Mouse (Mus musculus) heart, embryonic 11.5 days (tissue): ENCODE measurements at regions not wholly inside any gene's neighbourhood (a gene's known extent, or its start where the extent isn't known, plus 50 kb on each side); places are given as distances from the start of the nearest gene placed in this dataset.

Experiments used
- ATAC-seq: fragments of 200-750 bp; cut with Nextera tagmentation; replicated peaks from 2 replicates; pipeline ENCODE4 v1.8.0; 2017; ENCODE audit warnings: moderate library complexity; ENCODE audit not compliant: insufficient number of reproducible peaks, low FRiP score, low TSS enrichment
- H3K27ac ChIP-seq: fragments of 300-500 bp; sonication (generic); 2 replicates; pipeline ENCODE4 v1.5.1; 2014; ENCODE audit warnings: mild to moderate bottlenecking, low read depth, low read length
- H3K27me3 ChIP-seq: fragments of 300-500 bp; sonication (generic); 2 replicates; pipeline ENCODE4 v1.6.1; 2014; ENCODE audit warnings: mild to moderate bottlenecking, low read length, mixed read lengths; ENCODE audit not compliant: control insufficient read depth, insufficient read depth
- H3K36me3 ChIP-seq: fragments of 300-500 bp; sonication (generic); 2 replicates; pipeline ENCODE4 v1.6.1; 2014; ENCODE audit warnings: mild to moderate bottlenecking, low read length, moderate library complexity, mixed read lengths; ENCODE audit not compliant: control insufficient read depth, insufficient read depth
- H3K4me1 ChIP-seq: fragments of 300-500 bp; sonication (generic); 2 replicates; pipeline ENCODE4 v1.6.1; 2014; ENCODE audit warnings: low read length; ENCODE audit not compliant: control insufficient read depth, insufficient read depth
- H3K4me2 ChIP-seq: fragments of 300-500 bp; sonication (generic); 2 replicates; pipeline ENCODE4 v1.6.1; 2014; ENCODE audit warnings: mild to moderate bottlenecking, moderate library complexity
- H3K4me3 ChIP-seq: fragments of 300-500 bp; sonication (generic); 2 replicates; pipeline ENCODE4 v1.5.1; 2014; ENCODE audit warnings: low read depth, low read length
- H3K9ac ChIP-seq: fragments of 300-500 bp; sonication (generic); 2 replicates; pipeline ENCODE4 v1.6.1; 2014; ENCODE audit warnings: mild to moderate bottlenecking, low read depth, low read length, moderate library complexity
- H3K9me3 ChIP-seq: fragments of 300-500 bp; sonication (generic); replicated peaks from 2 replicates; pipeline ENCODE4 v1.6.1; 2016; ENCODE audit warnings: low read length; ENCODE audit not compliant: control insufficient read depth
- WGBS: fragments of 180-500 bp; shearing (Covaris S2); extraction: QIAGEN DNeasy Blood & Tissue Kit; methylation state at CpG from one replicate; pipeline ENCODE4 v1.1.7; 2014; ENCODE audit not compliant: insufficient replicate concordance; 5-methylcytosine and 5-hydroxymethylcytosine counted together

DNA sequence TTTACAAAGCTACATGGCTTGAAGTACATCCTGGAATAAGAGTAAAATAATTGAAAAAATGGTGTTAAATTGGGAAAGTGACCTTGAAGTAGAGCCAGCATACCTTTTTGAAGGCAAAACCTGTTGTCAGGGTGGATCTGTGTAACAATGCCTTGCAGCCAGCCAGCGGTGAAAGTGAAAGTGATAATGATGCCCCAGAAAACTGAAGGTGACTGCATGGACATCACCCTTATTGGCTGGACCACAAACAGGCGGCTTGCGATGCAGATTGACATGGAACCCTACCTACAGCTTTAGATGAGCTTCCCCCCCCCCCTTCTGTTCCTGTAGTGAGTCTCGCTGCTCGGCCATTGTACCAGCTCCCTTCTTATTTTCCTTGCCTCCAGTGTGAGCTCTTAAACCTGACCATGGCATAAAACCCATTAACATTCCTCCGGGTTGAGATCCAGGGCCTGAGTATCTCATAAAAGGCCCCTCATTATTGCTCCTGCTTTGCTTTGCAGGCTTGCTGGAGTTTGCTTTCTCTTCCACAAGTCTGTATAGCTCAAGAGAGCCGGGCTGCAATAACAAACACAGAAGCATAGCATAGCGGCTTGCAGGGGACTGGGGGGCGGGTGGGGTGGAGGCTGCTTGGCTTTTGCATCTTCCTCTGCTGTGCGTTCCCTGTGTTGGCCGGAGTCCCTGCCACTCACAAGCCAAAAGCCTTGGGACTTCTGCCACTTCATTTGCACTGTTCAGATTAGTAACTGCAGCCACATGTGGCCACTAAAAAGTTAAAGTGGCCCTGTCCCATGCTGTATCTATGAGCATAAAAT, 292.1 kb downstream of the Plpp3 start:
- Histone ChIP-seq H3K4me3 (no peak overlapping the region), H3K4me2 (peak overlapping the region; percentile 8; the same call in 1 of the 2 replicates), H3K36me3 (no peaks in the 10 kb centered on the region), H3K27me3 (no peaks in the 10 kb centered on the region), H3K27ac (no peak overlapping the region), H3K9me3 (peaks cover 2% of the 10 kb centered on the region; the same call in 1 of the 2 replicates), H3K4me1 (no peaks in the 10 kb centered on the region; the same call in 1 of the 2 replicates), H3K9ac (no peak overlapping the region)
- WGBS, result 59% methylated on average over 11 of the region's 11 CpGs
- ATAC-seq, result no peak

DNA sequence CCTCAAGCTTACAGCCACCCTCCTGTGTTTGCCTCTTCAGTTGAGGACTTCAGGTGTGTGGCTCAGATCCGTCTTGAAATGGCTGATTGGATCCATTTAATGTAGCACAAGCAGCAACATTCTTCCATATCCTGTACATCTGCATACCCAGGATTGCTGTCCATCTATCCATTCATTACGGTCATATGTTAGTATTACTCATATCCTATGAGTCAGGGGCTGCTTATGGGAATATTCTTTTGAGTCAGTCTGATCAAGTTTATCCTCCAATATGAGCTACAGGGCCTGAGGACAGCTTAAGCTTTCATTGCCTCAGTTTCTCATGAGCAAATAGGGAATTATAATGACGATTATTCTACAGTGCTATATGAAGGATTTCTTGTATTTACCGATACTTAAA, 293.7 kb downstream of the Plpp3 start:
- ATAC-seq, result no peak
- no peak overlapping the region for H3K27ac ChIP-seq
- no peak overlapping the region for H3K4me2 ChIP-seq
- no peaks in the 10 kb centered on the region for H3K36me3 ChIP-seq
- H3K4me1 ChIP-seq, result no peaks in the 10 kb centered on the region; the same call in 1 of the 2 replicates
- WGBS, result 85% methylated on average over 4 of the region's 4 CpGs
- H3K27me3 ChIP-seq, result no peaks in the 10 kb centered on the region
- H3K9me3 ChIP-seq, result no peaks in the 10 kb centered on the region
- no peak overlapping the region for H3K4me3 ChIP-seq
- no peak overlapping the region for H3K9ac ChIP-seq

DNA sequence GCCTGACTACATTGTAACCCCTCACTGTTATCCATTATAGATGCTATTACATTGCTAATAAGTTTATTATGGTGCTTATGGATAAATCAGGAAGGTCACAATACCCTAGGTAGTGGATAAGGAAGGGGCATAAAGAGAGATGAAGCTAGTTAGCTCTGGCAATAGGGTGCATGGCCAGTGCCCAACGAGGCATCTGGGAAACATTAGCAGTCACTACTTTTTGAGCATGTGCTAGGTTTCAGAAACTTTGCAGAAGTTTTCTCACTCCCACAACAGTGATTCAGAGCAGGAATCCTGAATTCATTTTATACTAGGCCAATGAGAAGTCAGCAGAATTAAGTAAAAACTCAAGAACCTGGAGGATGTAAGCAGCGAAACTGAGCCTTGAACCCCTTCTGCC, 294.7 kb downstream of the Plpp3 start:
- H3K4me3 ChIP-seq, result no peak overlapping the region
- no peak overlapping the region for H3K27ac ChIP-seq
- WGBS, result 81% methylated on average over 2 of the region's 2 CpGs
- no peaks in the 10 kb centered on the region for H3K36me3 ChIP-seq
- no peak overlapping the region for H3K9ac ChIP-seq
- H3K4me2 ChIP-seq, result no peak overlapping the region
- H3K4me1 ChIP-seq, result no peaks in the 10 kb centered on the region; the same call in 1 of the 2 replicates
- H3K9me3 ChIP-seq, result no peaks in the 10 kb centered on the region
- no peak for ATAC-seq
- no peaks in the 10 kb centered on the region for H3K27me3 ChIP-seq

DNA sequence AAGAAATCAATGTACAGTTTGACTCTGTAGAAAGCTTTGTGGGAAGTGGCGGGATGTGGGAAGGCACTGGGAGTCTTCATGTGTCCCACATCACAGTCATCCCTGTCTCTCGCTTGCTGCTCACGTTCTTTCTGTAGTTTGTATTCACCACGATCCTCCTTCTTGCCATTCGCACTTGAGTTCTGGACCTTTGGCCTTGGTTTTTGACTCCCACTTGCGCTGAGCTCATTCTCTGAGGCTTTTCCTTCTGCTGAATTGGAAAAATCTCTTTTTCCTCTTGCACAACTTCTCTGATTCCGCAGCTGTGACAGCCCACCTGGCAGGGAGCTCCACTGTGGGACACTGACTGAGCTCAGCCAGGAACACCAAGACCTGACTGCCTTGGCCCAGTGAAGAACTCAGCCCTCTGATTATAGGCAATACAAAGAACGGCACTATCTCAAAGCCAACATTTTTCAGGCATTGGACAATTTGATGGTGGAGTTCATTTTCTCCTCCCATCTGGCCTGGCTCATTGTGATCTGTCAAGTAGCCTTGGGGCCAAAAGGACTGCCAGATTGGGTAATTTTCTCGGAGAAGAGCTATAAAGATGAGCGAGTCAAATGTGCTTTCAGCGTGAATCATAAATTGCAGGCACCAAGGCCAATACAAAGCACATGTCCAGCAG, 299.9 kb downstream of the Plpp3 start:
- no peak overlapping the region for H3K9ac ChIP-seq
- no peaks in the 10 kb centered on the region for H3K9me3 ChIP-seq
- H3K4me3 ChIP-seq, result no peak overlapping the region
- H3K4me2 ChIP-seq, result no peak overlapping the region
- WGBS, result 76% methylated on average over 11 of the region's 11 CpGs
- H3K27me3 ChIP-seq, result no peaks in the 10 kb centered on the region
- ATAC-seq, result no peak
- no peaks in the 10 kb centered on the region for H3K36me3 ChIP-seq
- H3K4me1 ChIP-seq, result no peaks in the 10 kb centered on the region
- H3K27ac ChIP-seq, result no peak overlapping the region

DNA sequence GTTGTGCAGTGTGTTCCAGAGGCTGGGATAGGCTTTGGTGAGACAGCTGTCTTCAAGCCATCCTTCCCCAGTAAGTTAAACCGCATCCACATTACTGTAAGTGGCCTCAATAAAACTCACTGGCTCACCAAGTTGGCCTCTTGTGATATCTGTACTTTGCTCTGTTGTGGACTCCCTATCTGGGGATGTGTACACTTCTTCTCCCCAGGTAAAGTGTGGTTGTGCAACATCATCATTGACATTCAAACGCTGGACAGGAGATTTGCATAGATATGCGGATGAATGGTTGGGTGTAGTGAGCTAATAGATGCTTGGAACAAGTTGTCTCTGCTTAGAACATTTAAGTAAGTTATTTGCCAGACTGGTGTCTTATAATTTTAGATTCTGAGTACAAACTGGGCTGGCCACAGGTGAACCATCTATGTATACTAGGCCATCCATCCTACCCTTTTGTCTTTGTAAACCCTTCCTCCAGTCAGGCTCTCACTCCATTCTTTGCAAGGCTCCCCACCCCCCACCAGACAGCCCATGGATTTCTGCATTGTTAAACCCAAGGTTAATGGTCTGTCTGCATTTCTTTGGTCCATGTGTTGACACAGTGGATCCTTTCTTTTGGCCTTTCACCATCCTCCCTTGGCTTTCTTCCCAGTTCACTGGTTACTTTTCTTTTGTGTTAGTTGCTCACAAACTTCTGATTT, 303.0 kb downstream of the Plpp3 start:
- Histone ChIP-seq H3K9me3 (no peaks in the 10 kb centered on the region), H3K27me3 (no peaks in the 10 kb centered on the region), H3K36me3 (no peaks in the 10 kb centered on the region), H3K4me3 (no peak overlapping the region), H3K4me1 (no peaks in the 10 kb centered on the region), H3K4me2 (no peak overlapping the region), H3K27ac (no peak overlapping the region), H3K9ac (no peak overlapping the region)
- WGBS, result 83% methylated on average over 3 of the region's 3 CpGs
- ATAC-seq, result no peak

DNA sequence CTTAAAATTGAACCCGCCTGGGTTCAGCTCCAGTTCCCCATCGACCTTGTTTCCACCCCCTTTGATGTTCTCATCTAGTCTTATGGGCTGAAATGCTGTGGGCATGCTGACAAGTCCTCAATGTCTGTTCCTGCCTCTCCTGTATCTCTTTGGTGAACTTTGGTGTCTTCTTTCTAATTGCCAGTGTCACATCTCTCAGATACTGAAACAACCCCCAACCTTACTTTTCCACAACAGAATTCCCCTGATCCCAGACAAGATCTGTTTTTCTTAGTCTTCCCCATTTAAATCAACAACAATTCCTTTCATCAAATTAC, 303.5 kb downstream of the Plpp3 start:
- no peak overlapping the region for H3K4me3 ChIP-seq
- H3K4me2 ChIP-seq, result no peak overlapping the region
- no peaks in the 10 kb centered on the region for H3K27me3 ChIP-seq
- no peaks in the 10 kb centered on the region for H3K4me1 ChIP-seq
- H3K27ac ChIP-seq, result no peak overlapping the region
- no peaks in the 10 kb centered on the region for H3K9me3 ChIP-seq
- ATAC-seq, result no peak
- WGBS, result 54% methylated on average over 2 of the region's 2 CpGs
- no peaks in the 10 kb centered on the region for H3K36me3 ChIP-seq
- H3K9ac ChIP-seq, result no peak overlapping the region

DNA sequence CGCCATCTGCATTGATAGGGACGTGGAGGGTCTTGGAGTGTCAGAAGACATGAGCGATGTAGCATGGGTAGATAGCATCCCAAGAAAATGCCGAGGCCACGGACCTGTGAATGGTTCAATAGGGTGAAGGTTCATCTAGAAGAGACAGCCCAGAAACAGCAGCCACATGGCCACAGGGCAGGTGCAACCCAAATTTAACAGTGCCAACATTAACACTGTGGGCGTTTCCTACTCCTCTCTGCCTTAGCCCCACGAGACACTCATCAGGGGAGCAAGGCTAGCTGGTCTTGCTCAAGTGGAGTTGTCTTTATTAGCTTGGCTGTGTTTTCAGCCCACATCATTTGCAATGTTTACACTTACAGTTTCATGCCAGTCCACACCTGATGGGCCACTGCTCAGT, 310.7 kb downstream of the Plpp3 start:
- H3K4me1 ChIP-seq, result 0 out of 2 replicates have a peak, but pooled peaks cover 4% of the 10 kb centered on the region
- 84% methylated on average over 7 of the region's 7 CpGs for WGBS
- H3K4me3 ChIP-seq, result no peak overlapping the region
- H3K27me3 ChIP-seq, result peaks cover 10% of the 10 kb centered on the region; the same call in 1 of the 2 replicates
- H3K27ac ChIP-seq, result no peak overlapping the region
- H3K36me3 ChIP-seq, result no peaks in the 10 kb centered on the region
- no peak overlapping the region for H3K4me2 ChIP-seq
- H3K9ac ChIP-seq, result no peak overlapping the region
- no peak for ATAC-seq
- no peaks in the 10 kb centered on the region for H3K9me3 ChIP-seq

DNA sequence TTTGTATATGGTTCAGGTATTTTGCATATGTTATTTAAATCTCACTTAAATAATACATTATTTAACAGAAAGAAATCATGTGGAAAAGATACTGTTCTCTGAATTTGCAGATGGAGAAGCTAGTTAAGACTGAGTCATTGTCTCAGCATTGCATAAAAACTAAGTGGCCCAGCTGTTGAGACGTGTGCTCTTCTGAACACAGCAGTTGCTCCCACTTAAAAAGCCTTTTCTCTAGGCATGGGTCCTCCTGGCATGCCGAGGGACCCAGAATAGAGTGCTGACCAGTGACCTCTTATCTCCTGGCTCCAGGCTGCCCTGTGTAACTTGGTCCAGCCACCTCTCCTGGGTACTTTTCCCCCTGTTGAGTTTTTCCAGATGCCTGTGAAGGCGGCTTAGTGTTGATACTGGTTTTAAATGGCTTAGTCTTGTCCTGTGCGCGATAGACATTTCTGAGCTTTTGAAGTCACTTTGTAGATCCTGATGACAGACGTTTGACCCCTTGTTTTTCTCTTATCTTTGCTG, 312.2 kb downstream of the Plpp3 start:
- H3K4me2 ChIP-seq, result no peak overlapping the region

More for the DNA sequence above, 312.2 kb downstream of the Plpp3 start:
- H3K4me1 ChIP-seq, result 0 out of 2 replicates have a peak, but pooled peaks cover 4% of the 10 kb centered on the region
- 18% methylated on average over 6 of the region's 6 CpGs for WGBS
- no peaks in the 10 kb centered on the region for H3K9me3 ChIP-seq
- no peak overlapping the region for H3K9ac ChIP-seq
- H3K27me3 ChIP-seq, result peaks cover 13% of the 10 kb centered on the region; the same call in 1 of the 2 replicates
- H3K36me3 ChIP-seq, result no peaks in the 10 kb centered on the region
- no peak overlapping the region for H3K27ac ChIP-seq
- no peak overlapping the region for H3K4me3 ChIP-seq
- no peak for ATAC-seq
